Mouse (Mus musculus): Measurements from ENCODE around the gene Trhde.

DNA sequence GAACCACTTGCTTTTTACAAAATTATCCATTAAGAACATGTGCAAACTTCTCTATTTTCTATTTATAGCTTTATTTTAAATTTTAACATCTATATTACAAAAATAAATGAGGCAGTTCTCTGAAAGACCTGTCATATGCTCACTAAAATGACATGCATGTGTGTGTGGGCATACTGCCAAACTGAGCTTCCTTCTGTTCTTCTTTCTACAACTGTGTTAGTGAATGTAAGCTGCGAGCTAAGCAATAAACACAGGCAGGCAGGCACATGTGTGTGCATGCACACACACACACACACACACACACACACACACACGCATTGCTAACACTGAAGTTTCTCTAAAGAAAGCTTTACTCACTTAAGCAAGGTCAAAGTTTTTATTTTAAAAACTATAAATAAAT lies 223.2 kb downstream of the Trhde start:
- no peak for TF ChIP-seq CTCF (IDR thresholded peaks at IDR 0.05; ENCODE audit: control insufficient read depth, insufficient read depth, insufficient replicate concordance, low read depth, low read length)
- no peak for TF ChIP-seq POLR2A (IDR thresholded peaks at IDR 0.05; ENCODE audit: control insufficient read depth, low read depth, low read length)
